Mouse (Mus musculus) A20 (cell line): ENCODE data around the gene Hectd4.

Source experiments
- DNase-seq: peaks from one replicate; pipeline ENCODE4 v3.0.0-alpha.2; 2011; ENCODE audit warnings: low read depth, low spot score

Hectd4 gene

GRCm38 (mm10) chr5:121232789-121233188 lies 12.8 kb downstream of the Hectd4 start:
- no peak for DNase-seq

GRCm38 (mm10) chr5:121233726-121234125 lies 13.7 kb downstream of the Hectd4 start:
- no peak for DNase-seq

- no peak for DNase-seq
Measured at GRCm38 (mm10) chr5:121236171-121236570, 16.2 kb downstream of the Hectd4 start.

- no peak for DNase-seq
Measured at GRCm38 (mm10) chr5:121238208-121238607, 18.2 kb downstream of the Hectd4 start.

- no peak for DNase-seq
Measured at GRCm38 (mm10) chr5:121239846-121240245, 19.8 kb downstream of the Hectd4 start.

GRCm38 (mm10) chr5:121241182-121241581 lies 21.2 kb downstream of the Hectd4 start:
- no peak for DNase-seq

- DNase-seq: no peak
Measured at GRCm38 (mm10) chr5:121242261-121242660, 22.2 kb downstream of the Hectd4 start.

GRCm38 (mm10) chr5:121242701-121243100 lies 22.7 kb downstream of the Hectd4 start:
- no peak for DNase-seq

GRCm38 (mm10) chr5:121243676-121244364 lies 23.8 kb downstream of the Hectd4 start:
- no peak for DNase-seq

GRCm38 (mm10) chr5:121244365-121244731 lies 24.3 kb downstream of the Hectd4 start:
- DNase-seq: no peak

- DNase-seq: no peak
Measured at GRCm38 (mm10) chr5:121245201-121245600, 25.2 kb downstream of the Hectd4 start.

- no peak for DNase-seq
Measured at GRCm38 (mm10) chr5:121248766-121249394, 28.9 kb downstream of the Hectd4 start.

GRCm38 (mm10) chr5:121249693-121250092 lies 29.7 kb downstream of the Hectd4 start:
- DNase-seq: peak; percentile 41

- DNase-seq: no peak
Measured at GRCm38 (mm10) chr5:121251813-121252212, 31.8 kb downstream of the Hectd4 start.

GRCm38 (mm10) chr5:121253816-121254497 lies 33.9 kb downstream of the Hectd4 start:
- DNase-seq: no peak

- DNase-seq: peak; percentile 26
Measured at GRCm38 (mm10) chr5:121254977-121255376, 35.0 kb downstream of the Hectd4 start.

GRCm38 (mm10) chr5:121261806-121262205 lies 41.8 kb downstream of the Hectd4 start:
- no peak for DNase-seq

- no peak for DNase-seq
Measured at GRCm38 (mm10) chr5:121262415-121262814, 42.4 kb downstream of the Hectd4 start.

GRCm38 (mm10) chr5:121264593-121264992 lies 44.6 kb downstream of the Hectd4 start:
- peak; percentile 19 for DNase-seq

GRCm38 (mm10) chr5:121266741-121267382 lies 46.8 kb downstream of the Hectd4 start:
- peak; percentile 64 for DNase-seq

GRCm38 (mm10) chr5:121271046-121271445 lies 51.0 kb downstream of the Hectd4 start:
- DNase-seq: no peak

- DNase-seq: no peak
Measured at GRCm38 (mm10) chr5:121276808-121277207, 56.8 kb downstream of the Hectd4 start.
